Mouse (Mus musculus) embryonic facial prominence, embryonic 10.5 days (tissue): ENCODE results near the gene Gm13275. TPM values are rescaled to one million over a fixed set of nuclear protein-coding genes. Genes with fewer than 3 reads are reported as not detected.
"Not testable (repeated sequence)": the region's sequence is repeated elsewhere in the genome, so short reads cannot be mapped to it uniquely, and the experiment has no call there.

Experiments
- DNase-seq: peaks from one replicate; pipeline ENCODE4 v3.0.0-alpha.2; 2017; ENCODE audit warnings: low spot score
- H3K27ac ChIP-seq: fragments of 300-500 bp; sonication (generic); replicated peaks from 2 replicates; pipeline ENCODE4 v1.5.1; 2016; ENCODE audit warnings: mild to moderate bottlenecking
- H3K27me3 ChIP-seq: fragments of 300-500 bp; sonication (generic); replicated peaks from 2 replicates; pipeline ENCODE4 v1.6.1; 2016; ENCODE audit warnings: low read depth, mild to moderate bottlenecking; ENCODE audit not compliant: poor library complexity, severe bottlenecking
- H3K36me3 ChIP-seq: fragments of 300-500 bp; sonication (generic); replicated peaks from 2 replicates; pipeline ENCODE4 v1.6.1; 2016; ENCODE audit warnings: mild to moderate bottlenecking, moderate library complexity
- H3K4me1 ChIP-seq: fragments of 300-500 bp; sonication (generic); 2 replicates; pipeline ENCODE4 v1.6.1; 2016
- H3K4me3 ChIP-seq: fragments of 300-500 bp; sonication (generic); 2 replicates; pipeline ENCODE4 v1.5.1; 2016; ENCODE audit warnings: mild to moderate bottlenecking, moderate library complexity
- H3K9me3 ChIP-seq: fragments of 300-500 bp; sonication (generic); 2 replicates; pipeline ENCODE4 v1.6.1; 2016; ENCODE audit warnings: mild to moderate bottlenecking
- WGBS: fragments of 180-500 bp; shearing (Covaris S2); methylation state at CpG from one replicate; pipeline ENCODE4 v1.1.7; 2016; 5-methylcytosine and 5-hydroxymethylcytosine counted together
- polyA plus RNA-seq: library from polyadenylated mRNA; unstranded; fragments of >200 nt; fragmentation: Nextera tagmentation; extraction: Ambion mirVana; gene quantifications from 2 replicates; pipeline ENCODE4 v1.2.1, GENCODE M21; 2016

Gm13275 gene
- polyA plus RNA-seq, 1 experiment from 2014 or later, result not detected

GRCm38 (mm10) chr4:88776622-88777021 lies 17.7 kb upstream of the Gm13275 start, which contains the start of gene Gm13289:
Gene Gm13289 (plus strand): TSS chr4:88776922.
- not testable (repeated sequence) for H3K4me3 ChIP-seq, H3K27me3 ChIP-seq, H3K9me3 ChIP-seq, H3K27ac ChIP-seq, DNase-seq, H3K4me1 ChIP-seq, H3K36me3 ChIP-seq
- no CpG with 5 or more reads among the region's 29 CpGs for WGBS

GRCm38 (mm10) chr4:88779550-88779949 lies 14.7 kb upstream of the Gm13275 start, which contains the start of gene Gm13272:
Gene Gm13272 (plus strand): TSS chr4:88779850.
- not testable (repeated sequence) for H3K9me3 ChIP-seq, H3K4me3 ChIP-seq, H3K27ac ChIP-seq, DNase-seq, H3K4me1 ChIP-seq, H3K27me3 ChIP-seq, H3K36me3 ChIP-seq
- no CpG with 5 or more reads among the region's 29 CpGs for WGBS

- not testable (repeated sequence) for H3K9me3 ChIP-seq, DNase-seq, H3K36me3 ChIP-seq, H3K4me3 ChIP-seq, H3K27me3 ChIP-seq, H3K4me1 ChIP-seq, H3K27ac ChIP-seq
- 42% methylated on average over 16 of the region's 18 CpGs for WGBS
Observed at GRCm38 (mm10) chr4:88780320-88780719, 14.0 kb upstream of the Gm13275 start.

GRCm38 (mm10) chr4:88781831-88782230 lies 12.5 kb upstream of the Gm13275 start, which contains the start of gene Ifnz:
Gene Ifnz (plus strand): TSS chr4:88782131.
- not testable (repeated sequence) for H3K27me3 ChIP-seq, H3K27ac ChIP-seq, H3K36me3 ChIP-seq, H3K4me1 ChIP-seq, H3K9me3 ChIP-seq, DNase-seq
- 24% methylated on average over 5 of the region's 7 CpGs for WGBS
- peak within 1 kb of the TSS; percentile 40; the same call in 1 of the 2 replicates for H3K4me3 ChIP-seq

- H3K27ac ChIP-seq, H3K27me3 ChIP-seq, H3K4me1 ChIP-seq, H3K36me3 ChIP-seq, H3K9me3 ChIP-seq, DNase-seq: not testable (repeated sequence)
- peak overlapping the region; percentile 40; the same call in 1 of the 2 replicates for H3K4me3 ChIP-seq
- WGBS, result 2% methylated on average over 15 of the region's 31 CpGs
Observed at GRCm38 (mm10) chr4:88782335-88782734, 12.0 kb upstream of the Gm13275 start.

GRCm38 (mm10) chr4:88785409-88785808 lies 8.9 kb upstream of the Gm13275 start, which contains the start of gene Gm13276:
Gene Gm13276 (plus strand): TSS chr4:88785709.
- not testable (repeated sequence) for DNase-seq, H3K4me1 ChIP-seq, H3K9me3 ChIP-seq, H3K36me3 ChIP-seq, H3K4me3 ChIP-seq, H3K27ac ChIP-seq, H3K27me3 ChIP-seq
- WGBS, result no CpG with 5 or more reads among the region's 27 CpGs

- H3K27me3 ChIP-seq, result not testable (repeated sequence)
Observed at GRCm38 (mm10) chr4:88788402-88788801, 5.9 kb upstream of the Gm13275 start, which contains the start of gene Gm13277. Gene Gm13277 (plus strand): TSS chr4:88788632.

GRCm38 (mm10) chr4:88791250-88791649 lies 3.0 kb upstream of the Gm13275 start, which contains the start of gene Gm13278:
Gene Gm13278 (plus strand): TSS chr4:88791550.
- not testable (repeated sequence) for H3K27ac ChIP-seq, H3K36me3 ChIP-seq, H3K4me1 ChIP-seq, H3K4me3 ChIP-seq, H3K27me3 ChIP-seq, DNase-seq, H3K9me3 ChIP-seq
- WGBS, result no CpG with 5 or more reads among the region's 28 CpGs

More at GRCm38 (mm10) chr4:88788402-88788801, 5.9 kb upstream of the Gm13275 start, which contains the start of gene Gm13277:
- not testable (repeated sequence) for H3K4me3 ChIP-seq, H3K27ac ChIP-seq, H3K36me3 ChIP-seq, H3K4me1 ChIP-seq, H3K9me3 ChIP-seq, DNase-seq
- WGBS, result 0% methylated on average over 4 of the region's 28 CpGs

GRCm38 (mm10) chr4:88797097-88797496 lies 2.8 kb downstream of the Gm13275 start, which contains the start of gene Gm13279:
Gene Gm13279 (plus strand): TSS chr4:88797397.
- not testable (repeated sequence) for H3K27ac ChIP-seq, H3K27me3 ChIP-seq, DNase-seq, H3K36me3 ChIP-seq, H3K4me1 ChIP-seq, H3K9me3 ChIP-seq, H3K4me3 ChIP-seq
- no CpG with 5 or more reads among the region's 28 CpGs for WGBS

- not testable (repeated sequence) for H3K9me3 ChIP-seq, H3K27ac ChIP-seq, H3K27me3 ChIP-seq, H3K4me3 ChIP-seq, H3K4me1 ChIP-seq, DNase-seq, H3K36me3 ChIP-seq
- WGBS, result 9% methylated on average over 6 of the region's 7 CpGs
Observed at GRCm38 (mm10) chr4:88799365-88799764, 5.1 kb downstream of the Gm13275 start, which contains the start of gene Gm13285. Gene Gm13285 (plus strand): TSS chr4:88799665.

GRCm38 (mm10) chr4:88802954-88803353 lies 8.7 kb downstream of the Gm13275 start, which contains the start of gene Gm13287:
Gene Gm13287 (plus strand): TSS chr4:88803254.
- peaks cover 13% of the 10 kb centered on the region for H3K27me3 ChIP-seq
- not testable (repeated sequence) for H3K9me3 ChIP-seq, H3K4me3 ChIP-seq, H3K27ac ChIP-seq, DNase-seq, H3K4me1 ChIP-seq, H3K36me3 ChIP-seq
- no CpG with 5 or more reads among the region's 29 CpGs for WGBS

- DNase-seq, H3K27ac ChIP-seq: not testable (repeated sequence)
- no CpG with 5 or more reads among the region's 8 CpGs for WGBS
Observed at GRCm38 (mm10) chr4:88805231-88805630, 10.9 kb downstream of the Gm13275 start, which contains the start of gene Gm13288. Gene Gm13288 (plus strand): TSS chr4:88805531.

GRCm38 (mm10) chr4:88805761-88806160 lies 11.5 kb downstream of the Gm13275 start:
- Histone ChIP-seq H3K4me3 (peak overlapping the region; percentile 43; the same call in 1 of the 2 replicates), H3K27me3 (peaks cover 14% of the 10 kb centered on the region)
- H3K36me3 ChIP-seq, H3K27ac ChIP-seq, H3K9me3 ChIP-seq, DNase-seq, H3K4me1 ChIP-seq: not testable (repeated sequence)
- 0% methylated on average over 21 of the region's 34 CpGs for WGBS

More at GRCm38 (mm10) chr4:88805231-88805630, 10.9 kb downstream of the Gm13275 start, which contains the start of gene Gm13288:
- Histone ChIP-seq H3K27me3 (peaks cover 14% of the 10 kb centered on the region), H3K4me3 (peak within 1 kb of the TSS; percentile 43; the same call in 1 of the 2 replicates)
- not testable (repeated sequence) for H3K36me3 ChIP-seq, H3K4me1 ChIP-seq, H3K9me3 ChIP-seq
